Mouse (Mus musculus) embryonic fibroblast, embryonic 13.5 days (primary cell): Measurements from ENCODE around the gene Magoh.

Source experiments
- CTCF ChIP-seq: IDR thresholded peaks from 2 replicates; pipeline ENCODE4 v1.5.1; 2011; ENCODE audit warnings: mild to moderate bottlenecking, control low read depth, low read length, moderate library complexity, borderline replicate concordance; ENCODE audit not compliant: insufficient read depth
- POLR2A ChIP-seq: IDR thresholded peaks from 2 replicates; pipeline ENCODE4 v1.6.1; 2011; ENCODE audit warnings: low read depth, mild to moderate bottlenecking, control low read depth, low read length, moderate library complexity

DNA sequence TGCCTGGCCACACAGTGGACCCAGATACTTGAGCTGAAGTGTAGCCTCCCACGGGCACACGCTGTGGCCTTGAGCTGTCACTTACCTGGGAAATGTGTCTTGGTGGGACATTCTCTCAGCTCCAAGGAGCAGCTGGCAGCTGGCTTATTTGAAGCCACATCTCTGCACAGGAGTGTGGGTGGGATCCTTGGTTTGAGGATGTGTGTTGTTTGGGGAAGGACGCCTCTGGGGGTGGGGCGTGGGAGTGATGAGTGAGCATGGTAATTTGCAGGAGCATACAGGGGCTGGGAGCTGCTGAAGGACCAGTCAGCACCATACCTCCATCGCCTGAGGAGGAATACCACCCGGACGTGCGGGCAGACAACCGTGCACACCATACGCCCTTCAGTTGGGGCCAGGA lies 49.4 kb upstream of the Magoh start:
- TF ChIP-seq CTCF (no peak), POLR2A (no peak)
